Mouse (Mus musculus) cerebellum, postnatal 36 days (tissue): ENCODE measurements around the gene Ppp2r3c.
"Not testable (repeated sequence)": the region's sequence is repeated elsewhere in the genome, so short reads cannot be mapped to it uniquely, and the experiment has no call there.

Experiments
- DNase-seq, 2 experiments: peaks; one replicate each; pipeline ENCODE4 v3.0.0; 2021 to 2022; ENCODE audit warnings: mixed read lengths in 2 of 2

The Ppp2r3c gene

DNA sequence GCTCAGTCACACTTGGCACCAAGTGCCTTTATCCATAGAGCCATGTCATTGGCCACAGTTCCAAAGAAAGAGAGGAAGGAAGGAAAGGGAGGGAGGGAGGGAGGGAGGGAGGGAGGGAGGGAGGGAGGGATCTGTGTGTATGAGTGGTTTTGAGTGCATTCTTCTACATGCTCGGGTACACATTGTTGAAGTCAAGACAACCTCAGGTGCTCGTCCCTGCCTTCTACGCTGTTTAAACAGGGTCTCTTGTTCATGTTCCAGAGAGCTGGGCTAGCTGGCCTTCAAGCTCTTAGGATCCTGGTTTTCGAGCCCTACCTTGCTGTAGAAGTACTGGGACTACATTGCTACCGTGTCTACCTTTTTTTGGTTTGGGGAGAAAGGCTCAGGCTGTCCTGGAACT, 39.4 kb downstream of the Ppp2r3c start:
- not testable (repeated sequence) for DNase-seq

DNA sequence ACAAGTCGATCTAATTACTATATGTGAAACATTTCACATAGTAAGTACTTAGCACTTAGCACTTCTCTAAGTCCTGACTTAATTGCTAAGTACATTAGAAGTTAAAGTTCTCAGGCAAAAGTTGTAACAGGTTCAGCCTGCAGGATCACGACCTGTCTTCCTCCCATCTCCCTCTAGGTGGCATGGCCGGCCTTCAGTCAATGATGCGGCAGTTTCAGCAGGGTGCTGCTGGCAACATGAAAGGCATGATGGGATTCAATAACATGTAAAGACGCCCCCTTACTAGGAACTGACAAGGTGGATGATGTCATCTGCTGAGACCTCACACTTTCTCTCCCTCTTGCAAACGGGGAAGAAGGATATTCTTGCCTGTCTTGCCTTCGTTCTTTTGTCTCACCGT, 40.8 kb downstream of the Ppp2r3c start:
- not testable (repeated sequence) for DNase-seq

- DNase-seq: not testable (repeated sequence)
Observed at GRCm38 (mm10) chr12:55242243-55242642, 60.6 kb downstream of the Ppp2r3c start.

DNA sequence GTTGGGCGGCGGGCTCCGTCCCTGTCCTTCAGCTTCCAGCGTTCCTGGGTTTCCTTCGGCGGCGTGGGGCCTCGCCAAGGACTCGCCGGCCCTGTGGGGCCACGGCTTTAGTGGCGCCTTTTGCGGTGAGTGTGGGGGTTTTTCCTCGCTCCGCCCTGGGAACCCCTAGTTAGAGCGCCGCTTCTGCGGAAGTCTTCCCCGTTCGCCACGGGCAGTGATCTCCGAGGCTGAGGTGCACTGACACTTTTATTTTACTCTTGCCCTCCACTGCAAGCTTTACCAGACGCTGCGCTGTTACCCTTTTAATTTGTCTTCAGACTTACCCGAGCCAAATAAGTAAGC, 72.3 kb downstream of the Ppp2r3c start:
- not testable (repeated sequence) for DNase-seq

DNA sequence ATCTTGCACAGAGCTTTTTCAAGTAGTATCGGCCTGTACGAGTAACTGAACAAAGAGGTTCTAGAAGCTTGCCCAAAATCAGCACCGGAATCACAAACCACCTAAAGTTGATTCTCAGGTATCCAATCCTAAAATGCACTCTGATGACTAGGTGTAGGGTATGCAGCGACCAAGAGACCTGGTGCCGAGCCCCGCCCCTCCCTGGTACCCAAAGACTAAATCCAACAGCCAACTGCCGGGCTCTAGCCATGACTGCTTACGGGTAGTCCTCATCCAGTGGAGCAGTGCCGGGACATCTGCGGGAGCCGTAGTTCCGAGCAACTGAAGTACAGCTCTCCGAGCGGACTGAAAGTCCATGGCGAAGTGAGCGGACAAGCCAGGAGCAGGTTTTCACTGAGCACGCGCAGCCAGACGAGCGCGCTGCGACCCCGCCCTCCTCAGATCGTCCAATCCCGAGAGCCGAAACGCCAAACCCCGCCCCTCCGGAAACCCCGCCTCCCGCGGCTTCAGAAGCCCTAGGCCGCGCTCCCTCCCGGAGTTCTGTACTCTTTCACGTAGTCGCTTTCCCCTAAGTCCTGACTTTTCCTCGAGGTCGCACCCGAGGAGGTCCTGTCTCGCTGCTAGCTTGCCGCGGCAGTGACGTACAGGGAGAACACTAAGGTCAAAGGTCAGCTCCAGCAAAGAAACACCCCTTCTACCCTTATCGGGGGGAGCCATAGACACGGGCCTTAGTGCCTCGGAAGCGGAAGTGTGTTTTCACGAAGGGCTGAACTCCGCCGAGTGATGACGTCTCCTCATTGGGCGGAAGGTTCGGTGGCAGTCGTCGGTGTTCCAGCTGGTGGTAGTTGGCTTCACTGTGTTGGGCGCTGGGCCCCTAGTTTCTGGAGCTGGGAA, 72.9 kb downstream of the Ppp2r3c start, which contains the start of gene Srp54c:
Gene Srp54c, plus strand, starts transcription at position 543 of the 894 bp plus-strand sequence.
- DNase-seq: not testable (repeated sequence)
